Mouse (Mus musculus): ENCODE measurements at regions not wholly inside any gene's neighbourhood (a gene's known extent, or its start where the extent isn't known, plus 50 kb on each side); places are given as distances from the start of the nearest gene placed in this dataset.

DNA sequence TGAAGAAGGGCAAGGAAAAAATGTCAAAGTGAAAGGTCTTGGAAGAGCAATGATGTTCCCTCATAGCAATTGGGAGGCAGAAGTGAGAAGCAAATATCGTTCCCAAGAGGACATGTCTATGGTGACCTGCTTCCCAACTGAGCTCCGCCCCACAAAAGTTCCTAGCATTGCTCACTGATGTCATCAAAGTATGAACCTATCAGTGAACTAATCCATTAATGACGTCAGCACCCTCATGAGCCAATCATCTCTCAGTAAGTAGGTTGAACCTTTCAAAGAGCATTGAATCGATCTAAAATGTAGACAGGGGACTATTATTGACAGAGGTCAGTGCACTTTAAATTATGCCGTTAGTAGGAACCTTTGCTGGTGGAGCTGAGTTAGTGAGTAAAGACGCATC, 267.4 kb downstream of the 1700009N14Rik start:
- Histone ChIP-seq H3K27ac (no peak overlapping the region), H3K27me3 (no peaks in the 10 kb centered on the region), H3K4me3 (replicated peaks) (no peak overlapping the region), H3K4me1 (replicated peaks) (no peaks in the 10 kb centered on the region), H3K36me3 (no peaks in the 10 kb centered on the region), H3K9ac (replicated peaks) (no peak overlapping the region), H3K9me3 (no peaks in the 10 kb centered on the region), H3K4me2 (replicated peaks) (no peak overlapping the region)
- 88% methylated on average over 6 of the region's 6 CpGs for WGBS
- no peak for ATAC-seq

DNA sequence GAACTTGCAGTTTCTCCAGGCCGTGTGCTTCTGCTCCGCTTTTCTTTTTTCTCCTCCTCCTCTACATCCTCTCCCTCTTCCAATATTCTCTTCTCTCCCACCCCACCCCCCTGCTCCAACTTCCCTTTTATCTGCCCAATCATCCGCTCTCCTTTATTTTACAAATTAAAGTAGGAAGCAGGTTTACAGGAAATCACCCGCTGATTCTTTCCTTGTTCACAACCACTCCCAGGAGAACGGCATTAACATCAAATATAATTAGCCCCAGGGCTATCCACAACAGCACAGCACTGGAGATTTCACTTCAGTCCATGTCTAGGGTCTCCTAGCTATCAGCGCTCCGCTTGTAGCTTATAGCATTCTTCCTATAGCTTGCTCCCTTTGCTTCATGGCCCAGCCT, 268.6 kb downstream of the 1700009N14Rik start:
- H3K4me3 ChIP-seq (replicated peaks) = no peak overlapping the region
- no peak for ATAC-seq
- H3K27ac ChIP-seq = no peak overlapping the region
- 82% methylated on average over 7 of the region's 7 CpGs for WGBS
- no peak overlapping the region for H3K9ac ChIP-seq (replicated peaks)
- H3K36me3 ChIP-seq = no peaks in the 10 kb centered on the region
- H3K27me3 ChIP-seq = no peaks in the 10 kb centered on the region
- H3K9me3 ChIP-seq = no peaks in the 10 kb centered on the region
- no peaks in the 10 kb centered on the region for H3K4me1 ChIP-seq (replicated peaks)
- H3K4me2 ChIP-seq (replicated peaks) = no peak overlapping the region

DNA sequence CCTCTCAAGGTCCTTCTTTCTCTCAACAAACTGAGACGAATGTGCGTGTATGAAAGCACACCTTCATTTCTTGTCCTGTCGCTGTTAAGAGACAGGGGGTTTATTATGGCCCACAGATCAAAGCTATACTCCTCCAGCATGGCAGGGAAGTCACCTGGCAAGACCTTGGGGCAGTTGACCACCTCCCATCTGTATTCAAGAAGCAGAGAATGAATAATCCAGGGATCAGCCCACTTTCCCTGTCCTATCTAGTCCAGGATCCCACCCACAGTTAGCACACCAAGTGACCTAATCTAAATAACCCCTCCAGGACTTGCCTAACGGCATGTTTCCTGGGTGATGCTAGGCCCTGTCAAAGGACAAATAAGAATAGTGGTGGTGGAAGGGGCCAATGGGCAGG, 269.9 kb downstream of the 1700009N14Rik start:
- WGBS = 76% methylated on average over 4 of the region's 4 CpGs
- no peak for ATAC-seq
- Histone ChIP-seq H3K4me3 (replicated peaks) (no peak overlapping the region), H3K9ac (replicated peaks) (no peak overlapping the region), H3K27ac (no peak overlapping the region), H3K36me3 (no peaks in the 10 kb centered on the region), H3K27me3 (no peaks in the 10 kb centered on the region), H3K4me1 (replicated peaks) (no peaks in the 10 kb centered on the region), H3K4me2 (replicated peaks) (no peak overlapping the region), H3K9me3 (no peaks in the 10 kb centered on the region)

GRCm38 (mm10) chr4:39721524-39721923, 271.4 kb downstream of the 1700009N14Rik start:
- H3K27me3 ChIP-seq = no peaks in the 10 kb centered on the region
- H3K27ac ChIP-seq = no peak overlapping the region
- no peaks in the 10 kb centered on the region for H3K4me1 ChIP-seq (replicated peaks)
- H3K4me2 ChIP-seq (replicated peaks) = no peak overlapping the region
- no peak overlapping the region for H3K9ac ChIP-seq (replicated peaks)
- H3K9me3 ChIP-seq = no peaks in the 10 kb centered on the region
- H3K4me3 ChIP-seq (replicated peaks) = no peak overlapping the region
- ATAC-seq = no peak; the same call in 1 of the 2 replicates
- H3K36me3 ChIP-seq = no peaks in the 10 kb centered on the region
- 80% methylated on average over 7 of the region's 7 CpGs for WGBS

GRCm38 (mm10) chr4:39765586-39765985, 315.5 kb downstream of the 1700009N14Rik start:
- no peak for ATAC-seq
- Histone ChIP-seq H3K4me2 (replicated peaks) (no peak overlapping the region), H3K27me3 (no peaks in the 10 kb centered on the region), H3K27ac (no peak overlapping the region), H3K4me3 (replicated peaks) (no peak overlapping the region), H3K4me1 (replicated peaks) (no peaks in the 10 kb centered on the region), H3K36me3 (no peaks in the 10 kb centered on the region), H3K9me3 (peaks cover 6% of the 10 kb centered on the region), H3K9ac (replicated peaks) (no peak overlapping the region)
- 90% methylated on average over 2 of the region's 2 CpGs for WGBS

DNA sequence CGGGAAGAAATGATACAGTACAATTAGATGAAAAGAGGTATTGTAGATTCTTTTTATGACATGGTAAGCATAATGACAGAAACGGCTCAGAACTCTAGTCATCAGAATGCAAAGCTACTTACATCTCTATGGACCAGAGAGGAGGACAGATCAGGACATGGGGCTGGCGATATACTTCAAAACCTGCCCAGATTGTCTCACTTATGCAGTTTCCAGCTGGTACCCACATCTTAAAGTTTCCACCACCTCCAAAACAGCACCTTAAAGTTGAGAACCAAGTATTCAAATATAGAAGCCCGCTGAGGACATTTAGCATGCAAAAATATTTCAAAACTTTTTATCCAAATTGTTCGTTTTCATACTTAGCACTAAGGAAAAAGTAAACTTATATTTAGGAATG, 341.0 kb downstream of the 1700009N14Rik start:
- WGBS = 88% methylated on average over 5 of the region's 5 CpGs
- Histone ChIP-seq H3K9me3 (no peaks in the 10 kb centered on the region), H3K27me3 (no peaks in the 10 kb centered on the region), H3K4me3 (replicated peaks) (no peak overlapping the region), H3K36me3 (no peaks in the 10 kb centered on the region), H3K27ac (no peak overlapping the region), H3K4me2 (replicated peaks) (no peak overlapping the region), H3K9ac (replicated peaks) (no peak overlapping the region), H3K4me1 (replicated peaks) (no peaks in the 10 kb centered on the region)
- ATAC-seq = no peak

DNA sequence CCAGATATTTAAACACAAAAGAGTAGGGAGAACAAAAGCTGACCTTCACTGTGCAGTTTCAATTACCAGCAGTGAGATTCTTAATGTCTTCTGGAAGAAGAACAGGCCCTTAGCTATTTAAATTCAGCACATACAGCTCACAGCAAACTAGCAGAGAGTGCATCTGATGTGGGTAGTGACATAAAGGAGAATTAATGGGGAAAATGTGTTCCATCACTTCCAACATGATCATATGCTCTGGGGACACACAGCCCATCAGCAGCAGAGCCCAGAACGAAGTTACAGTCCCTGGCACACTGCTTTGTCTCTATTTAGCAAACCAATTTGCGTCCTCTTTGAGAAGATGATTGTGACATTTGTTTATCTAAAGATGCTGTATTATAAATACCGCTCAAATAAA, 332.9 kb upstream of the Aco1 start:
- WGBS = 73% methylated on average over 3 of the region's 3 CpGs
- H3K9me3 ChIP-seq = no peaks in the 10 kb centered on the region
- H3K4me3 ChIP-seq (replicated peaks) = no peak overlapping the region
- no peaks in the 10 kb centered on the region for H3K27me3 ChIP-seq
- H3K27ac ChIP-seq = no peak overlapping the region
- no peaks in the 10 kb centered on the region for H3K4me1 ChIP-seq (replicated peaks)
- no peak overlapping the region for H3K4me2 ChIP-seq (replicated peaks)
- peak; percentile 63; the same call in 1 of the 2 replicates for ATAC-seq
- H3K36me3 ChIP-seq = no peaks in the 10 kb centered on the region
- no peak overlapping the region for H3K9ac ChIP-seq (replicated peaks)

GRCm38 (mm10) chr4:39812766-39813165, 330.1 kb upstream of the Aco1 start:
- Histone ChIP-seq H3K4me2 (replicated peaks) (no peak overlapping the region), H3K27me3 (no peaks in the 10 kb centered on the region), H3K36me3 (no peaks in the 10 kb centered on the region), H3K9ac (replicated peaks) (no peak overlapping the region), H3K4me1 (replicated peaks) (peaks cover 2% of the 10 kb centered on the region), H3K4me3 (replicated peaks) (no peak overlapping the region), H3K27ac (no peak overlapping the region), H3K9me3 (no peaks in the 10 kb centered on the region)
- WGBS = 76% methylated on average over 4 of the region's 4 CpGs
- no peak for ATAC-seq

DNA sequence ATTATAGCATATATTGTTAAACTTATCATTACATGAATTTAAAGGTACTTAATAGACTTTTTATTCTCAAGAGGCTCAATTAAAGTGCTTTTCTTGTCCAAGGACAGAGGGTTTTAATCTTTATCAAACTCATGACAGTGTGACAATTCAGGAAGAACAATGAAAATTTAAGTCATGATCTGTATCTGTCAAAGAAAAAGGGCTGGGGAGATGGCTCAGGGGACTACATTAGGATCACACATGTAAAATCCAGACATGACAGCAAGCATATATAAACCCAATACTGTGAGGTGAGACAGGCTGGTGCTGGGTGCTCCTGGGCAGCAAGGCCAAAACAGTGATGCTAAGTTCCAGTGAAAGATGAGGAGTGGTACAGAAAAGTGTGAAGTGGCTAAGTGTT, 327.3 kb upstream of the Aco1 start:
- Histone ChIP-seq H3K9me3 (no peaks in the 10 kb centered on the region), H3K4me1 (replicated peaks) (peaks cover 12% of the 10 kb centered on the region), H3K36me3 (no peaks in the 10 kb centered on the region), H3K27me3 (no peaks in the 10 kb centered on the region), H3K4me3 (replicated peaks) (no peak overlapping the region), H3K27ac (no peak overlapping the region), H3K4me2 (replicated peaks) (no peak overlapping the region), H3K9ac (replicated peaks) (no peak overlapping the region)
- no peak for ATAC-seq

- Histone ChIP-seq H3K4me2 (replicated peaks) (no peak overlapping the region), H3K9me3 (no peaks in the 10 kb centered on the region), H3K4me3 (replicated peaks) (no peak overlapping the region), H3K36me3 (no peaks in the 10 kb centered on the region), H3K27ac (no peak overlapping the region), H3K9ac (replicated peaks) (no peak overlapping the region), H3K27me3 (no peaks in the 10 kb centered on the region), H3K4me1 (replicated peaks) (peaks cover 12% of the 10 kb centered on the region)
- no peak for ATAC-seq
- 77% methylated on average over 4 of the region's 4 CpGs for WGBS
Observed at GRCm38 (mm10) chr4:39817675-39818074, 325.2 kb upstream of the Aco1 start.

- no peak for ATAC-seq
- 95% methylated on average over 1 of the region's 1 CpGs for WGBS
- H3K4me1 ChIP-seq (replicated peaks) = no peaks in the 10 kb centered on the region
Observed at GRCm38 (mm10) chr4:39833634-39834033, 309.2 kb upstream of the Aco1 start.

More at GRCm38 (mm10) chr4:39833634-39834033, 309.2 kb upstream of the Aco1 start:
- Histone ChIP-seq H3K9me3 (no peaks in the 10 kb centered on the region), H3K4me3 (replicated peaks) (no peak overlapping the region), H3K4me2 (replicated peaks) (no peak overlapping the region), H3K27ac (no peak overlapping the region), H3K9ac (replicated peaks) (no peak overlapping the region), H3K36me3 (no peaks in the 10 kb centered on the region), H3K27me3 (no peaks in the 10 kb centered on the region)
